Mouse (Mus musculus): ENCODE results near the gene Rps6kb2. TPM values are rescaled to one million over a fixed set of nuclear protein-coding genes. Genes with fewer than 3 reads are reported as not detected.

Rps6kb2 gene
- polyA plus RNA-seq, 1 experiment from 2014 or later = 68.2 TPM

DNA sequence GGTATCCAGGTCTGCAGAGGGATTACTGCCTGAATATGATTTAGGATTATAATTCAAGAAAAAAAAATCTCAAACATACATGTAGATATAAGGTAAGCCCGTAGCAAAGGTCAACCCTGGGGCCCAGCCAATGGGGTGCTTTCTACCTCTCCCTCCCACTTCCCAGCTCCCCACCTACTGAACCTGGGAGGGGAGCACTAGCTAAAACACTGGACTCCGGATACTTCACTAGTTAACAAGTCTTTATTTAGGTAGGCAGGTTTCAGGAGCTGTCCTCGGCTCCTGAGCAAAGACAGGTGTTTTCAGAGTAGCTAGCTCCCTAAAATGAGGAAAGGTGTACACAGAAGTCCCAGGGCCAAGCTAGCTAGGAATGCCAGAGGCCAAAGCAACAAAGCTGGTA lies 946 bp upstream of the Rps6kb2 start:
- Histone ChIP-seq H3K4me2 (replicated peaks) (no peak overlapping the region; the same call in 1 of the 2 replicates), H3K4me3 (no peak overlapping the region), H3K36me3 (peaks cover 23% of the 10 kb centered on the region), H3K9ac (no peak overlapping the region), H3K9me3 (replicated peaks) (no peaks in the 10 kb centered on the region), H3K4me1 (peaks cover 10% of the 10 kb centered on the region), H3K27me3 (no peaks in the 10 kb centered on the region), H3K27ac (0 out of 2 replicates have a peak overlapping the region, but pooled peaks have one; percentile 79)
- no peak for ATAC-seq (ENCODE audit: low FRiP score)
- 87% methylated on average over 3 of the region's 3 CpGs for WGBS

DNA sequence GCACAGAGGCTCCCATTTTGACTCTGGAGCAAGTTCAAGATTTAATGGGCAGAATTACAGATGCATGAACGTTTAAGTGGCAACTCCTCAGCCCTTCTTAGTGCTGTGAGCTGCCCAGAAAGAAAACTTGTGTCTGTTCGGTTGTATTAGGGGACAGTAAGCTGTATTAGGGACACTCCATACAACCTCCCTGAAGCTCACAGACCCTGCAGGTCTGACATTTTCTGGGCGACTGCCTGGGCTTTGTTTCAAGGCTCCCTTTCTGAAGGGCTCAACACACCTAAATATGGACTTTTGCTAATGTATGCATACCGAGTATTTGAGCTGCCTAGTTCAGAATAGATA lies 361 bp upstream of the Rps6kb2 start:
- WGBS = 37% methylated on average over 4 of the region's 4 CpGs
- peak; percentile 28 for ATAC-seq (ENCODE audit: low FRiP score)
- Histone ChIP-seq H3K27me3 (no peaks in the 10 kb centered on the region), H3K4me1 (peaks cover 10% of the 10 kb centered on the region), H3K36me3 (peaks cover 29% of the 10 kb centered on the region), H3K9ac (peak overlapping the region; percentile 61), H3K4me2 (replicated peaks) (peak overlapping the region; percentile 85), H3K4me3 (peak overlapping the region; percentile 59), H3K27ac (peak overlapping the region; percentile 79), H3K9me3 (replicated peaks) (no peaks in the 10 kb centered on the region)

DNA sequence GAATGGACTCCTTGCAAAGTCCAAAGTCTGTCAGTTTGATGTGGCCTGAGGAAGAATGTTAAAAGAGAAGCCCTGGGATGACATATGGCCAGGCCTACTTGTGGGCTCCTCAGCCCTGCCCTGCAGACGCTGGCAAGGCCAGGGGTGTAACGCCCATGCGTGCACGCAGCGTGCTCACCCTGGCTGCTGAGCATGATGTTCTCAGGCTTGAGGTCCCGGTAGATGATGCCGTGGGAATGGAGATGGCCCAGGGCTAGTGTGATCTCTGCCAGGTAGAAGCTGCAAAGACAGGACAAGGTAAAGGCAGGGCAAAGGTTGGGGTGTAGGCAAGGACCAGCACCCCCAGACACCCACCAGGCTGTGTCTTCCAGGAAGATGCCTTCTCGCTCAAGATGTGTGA lies 4.1 kb downstream of the Rps6kb2 start:
- 97% methylated on average over 8 of the region's 8 CpGs for WGBS
- H3K4me3 ChIP-seq = no peak overlapping the region
- H3K4me2 ChIP-seq (replicated peaks) = no peak overlapping the region
- no peaks in the 10 kb centered on the region for H3K9me3 ChIP-seq (replicated peaks)
- ATAC-seq (ENCODE audit: low FRiP score) = no peak
- no peaks in the 10 kb centered on the region for H3K27me3 ChIP-seq
- H3K36me3 ChIP-seq = peaks cover 60% of the 10 kb centered on the region
- H3K9ac ChIP-seq = no peak overlapping the region
- peaks cover 13% of the 10 kb centered on the region for H3K4me1 ChIP-seq
- no peak overlapping the region for H3K27ac ChIP-seq

DNA sequence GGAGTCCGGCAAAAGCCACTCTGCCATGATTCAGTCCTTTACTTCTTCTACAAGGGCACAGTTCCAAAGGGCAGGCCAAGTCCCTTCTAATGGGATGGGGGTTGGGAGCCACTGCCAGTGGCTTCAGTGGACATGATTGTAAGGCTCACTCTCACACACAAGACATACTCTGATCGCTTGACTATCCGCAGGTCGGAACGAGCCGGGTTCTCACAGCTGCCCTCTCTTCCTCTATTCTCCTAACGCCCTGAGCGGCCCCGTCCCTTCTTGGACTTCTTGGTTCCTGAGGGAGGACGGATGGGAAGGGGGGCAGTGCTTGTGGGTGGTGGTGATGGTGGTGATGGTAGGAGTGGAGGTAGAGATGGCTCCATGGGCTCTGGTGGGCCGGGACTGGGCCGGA lies 6.4 kb downstream of the Rps6kb2 start:
- Histone ChIP-seq H3K27me3 (no peaks in the 10 kb centered on the region), H3K4me3 (no peak overlapping the region), H3K4me1 (peaks cover 3% of the 10 kb centered on the region; the same call in 1 of the 2 replicates), H3K36me3 (peaks cover 71% of the 10 kb centered on the region), H3K9me3 (replicated peaks) (no peaks in the 10 kb centered on the region), H3K4me2 (replicated peaks) (no peak overlapping the region), H3K27ac (no peak overlapping the region), H3K9ac (no peak overlapping the region)
- WGBS = 87% methylated on average over 12 of the region's 12 CpGs
- ATAC-seq (ENCODE audit: low FRiP score) = no peak

DNA sequence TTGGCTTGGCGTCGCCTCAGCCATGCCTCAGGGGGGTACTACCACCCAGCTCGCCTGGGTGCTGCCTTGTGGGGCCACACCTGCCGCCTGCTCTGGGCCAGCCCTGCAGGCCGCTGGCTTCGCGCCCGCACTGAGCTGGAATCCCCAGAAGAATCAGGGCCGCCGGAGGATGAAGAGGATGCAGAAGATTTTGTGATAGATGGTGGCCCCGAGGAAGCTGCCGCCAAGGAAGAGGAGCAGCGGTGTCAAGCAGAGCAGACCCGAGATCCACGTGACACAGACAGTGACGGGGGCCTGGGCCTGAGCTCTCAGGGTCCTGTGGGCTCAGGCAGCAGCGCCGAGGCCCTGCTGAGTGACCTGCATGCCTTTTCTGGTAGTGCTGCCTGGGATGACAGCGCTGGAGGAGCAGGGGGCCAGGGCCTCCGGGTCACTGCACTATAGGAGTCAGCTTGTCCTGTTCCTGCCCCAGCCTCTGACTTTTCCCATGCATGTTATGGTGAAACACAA lies 7.0 kb downstream of the Rps6kb2 start:
- Histone ChIP-seq H3K9me3 (replicated peaks) (no peaks in the 10 kb centered on the region), H3K36me3 (peaks cover 71% of the 10 kb centered on the region), H3K4me3 (no peak overlapping the region), H3K9ac (no peak overlapping the region), H3K27ac (peak overlapping the region; percentile 60), H3K27me3 (no peaks in the 10 kb centered on the region), H3K4me1 (peaks cover 3% of the 10 kb centered on the region; the same call in 1 of the 2 replicates), H3K4me2 (replicated peaks) (no peak overlapping the region)
- no peak for ATAC-seq (ENCODE audit: low FRiP score)
- 69% methylated on average over 20 of the region's 20 CpGs for WGBS

DNA sequence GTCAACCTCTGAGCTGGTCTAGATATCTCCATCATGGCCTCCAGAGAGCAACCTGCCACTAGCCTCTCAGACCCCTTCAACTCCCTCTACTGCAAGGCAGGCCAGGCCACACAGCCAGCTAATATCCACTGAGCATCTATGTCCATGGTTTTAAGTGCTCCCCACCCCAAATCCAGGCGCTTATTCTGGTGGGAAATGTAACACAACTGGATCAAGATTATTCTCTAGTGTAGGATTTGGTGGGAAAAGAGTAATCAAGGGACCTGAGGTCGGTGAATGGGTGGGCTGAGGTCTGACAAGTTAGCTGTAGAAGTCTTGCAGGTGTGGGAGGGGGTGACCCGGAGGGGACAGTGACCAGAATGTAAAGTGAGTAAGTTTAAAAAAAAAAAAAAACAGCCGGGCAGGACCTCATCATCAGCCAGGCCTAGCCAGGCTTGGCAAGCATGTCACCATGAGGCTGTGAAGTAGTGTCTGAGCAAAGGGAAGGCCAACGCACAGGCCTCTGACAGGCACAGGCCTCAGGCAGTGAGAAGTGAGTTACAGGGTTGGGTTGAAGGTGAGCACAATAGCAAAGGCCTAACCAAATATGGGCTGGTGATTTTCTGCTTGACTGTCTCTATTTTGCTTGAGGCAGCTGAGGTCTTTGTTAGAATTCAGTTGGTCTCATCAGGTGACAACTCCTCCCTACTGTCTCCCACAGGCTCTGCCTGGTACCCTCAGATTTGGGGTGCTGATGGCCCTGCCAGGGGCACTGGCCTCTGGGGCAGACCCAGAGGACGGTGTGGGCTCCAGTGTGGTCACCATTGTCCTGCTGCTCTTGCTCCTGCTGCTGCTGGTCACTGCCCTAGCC lies 7.7 kb downstream of the Rps6kb2 start:
- no peaks in the 10 kb centered on the region for H3K27me3 ChIP-seq
- no peak overlapping the region for H3K4me3 ChIP-seq
- H3K9me3 ChIP-seq (replicated peaks) = no peaks in the 10 kb centered on the region
- H3K27ac ChIP-seq = peak overlapping the region; percentile 60
- ATAC-seq (ENCODE audit: low FRiP score) = no peak
- no peak overlapping the region for H3K9ac ChIP-seq
- H3K4me1 ChIP-seq = peaks cover 5% of the 10 kb centered on the region; the same call in 1 of the 2 replicates
- 68% methylated on average over 6 of the region's 6 CpGs for WGBS
- H3K4me2 ChIP-seq (replicated peaks) = no peak overlapping the region
- H3K36me3 ChIP-seq = peaks cover 71% of the 10 kb centered on the region

DNA sequence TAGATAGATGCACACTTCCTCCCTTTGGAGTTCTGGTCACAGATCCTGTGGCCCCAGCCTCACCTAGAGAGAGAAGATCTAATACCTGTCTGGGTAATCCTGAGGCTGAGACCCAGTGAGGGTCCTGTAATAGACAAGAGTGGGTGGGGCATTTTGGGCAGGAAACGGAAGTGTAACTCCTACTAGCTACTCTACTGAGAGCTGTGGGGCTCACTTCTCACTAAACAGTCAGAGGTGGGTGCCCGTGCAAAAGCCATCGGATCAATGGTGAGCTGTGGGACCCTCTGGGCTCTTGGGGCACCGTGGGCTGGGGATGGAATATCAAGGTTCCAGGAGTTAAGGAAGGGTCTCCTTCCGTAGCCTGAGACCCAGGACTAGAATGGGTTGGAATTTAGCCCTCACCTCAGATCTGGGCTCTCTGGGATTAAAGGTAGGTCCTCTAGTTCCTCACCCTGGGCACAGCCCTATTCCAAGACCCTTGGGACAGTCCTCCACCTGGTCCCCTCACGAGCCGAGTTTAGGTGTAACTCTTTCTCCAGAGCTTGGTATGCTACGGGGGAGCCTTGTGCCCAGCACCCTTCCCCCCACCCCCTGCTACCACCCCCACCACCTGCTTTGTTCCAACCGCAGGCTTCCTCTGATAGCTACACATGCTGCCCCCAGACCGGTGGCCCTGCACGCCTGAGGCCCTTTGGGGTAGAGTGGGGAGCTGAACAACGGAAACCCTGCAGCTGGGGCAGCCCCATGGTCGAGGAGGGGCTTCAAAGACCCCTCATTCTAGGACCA lies 8.5 kb downstream of the Rps6kb2 start:
- H3K36me3 ChIP-seq = peaks cover 71% of the 10 kb centered on the region
- H3K4me1 ChIP-seq = peaks cover 12% of the 10 kb centered on the region
- no peak overlapping the region for H3K9ac ChIP-seq

DNA sequence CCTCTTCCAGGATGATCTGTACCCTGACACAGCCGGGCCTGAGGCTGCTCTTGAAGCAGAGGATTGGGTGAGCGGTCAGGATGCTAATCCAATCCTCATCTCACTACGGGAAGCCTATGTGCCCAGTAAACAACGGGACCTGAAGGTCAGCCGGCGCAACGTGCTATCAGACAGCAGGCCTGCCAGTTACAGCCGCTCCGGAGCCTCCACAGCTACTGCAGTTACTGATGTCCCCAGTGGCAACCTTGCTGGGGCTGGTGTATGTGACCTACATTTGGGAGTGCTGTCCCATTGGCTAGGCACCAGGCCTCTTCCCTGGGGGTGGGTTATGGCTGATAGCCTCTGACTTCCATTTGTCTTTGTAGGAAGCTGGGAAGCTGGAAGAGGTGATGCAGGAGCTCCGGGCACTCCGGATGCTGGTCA lies 9.9 kb downstream of the Rps6kb2 start, which contains the start of gene Ptprcap:
TSS of gene Ptprcap (plus strand) at position 373 of the 423 bp plus-strand sequence.
- H3K27me3 ChIP-seq = no peaks in the 10 kb centered on the region
- H3K36me3 ChIP-seq = peaks cover 57% of the 10 kb centered on the region
- WGBS = 72% methylated on average over 11 of the region's 11 CpGs
- no peak within 1 kb of the TSS for H3K4me3 ChIP-seq
- ATAC-seq (ENCODE audit: low FRiP score) = no peak
- no peak within 1 kb of the TSS; the same call in 1 of the 2 replicates for H3K27ac ChIP-seq
- no peak within 1 kb of the TSS for H3K4me2 ChIP-seq (replicated peaks)
- no peaks in the 10 kb centered on the region for H3K9me3 ChIP-seq (replicated peaks)
- no peak within 1 kb of the TSS for H3K9ac ChIP-seq
- peaks cover 20% of the 10 kb centered on the region for H3K4me1 ChIP-seq

More for the DNA sequence above, 8.5 kb downstream of the Rps6kb2 start:
- no peak overlapping the region for H3K4me2 ChIP-seq (replicated peaks)
- no peak for ATAC-seq (ENCODE audit: low FRiP score)
- no peaks in the 10 kb centered on the region for H3K27me3 ChIP-seq
- H3K9me3 ChIP-seq (replicated peaks) = no peaks in the 10 kb centered on the region
- no peak overlapping the region for H3K4me3 ChIP-seq
- no peak overlapping the region for H3K27ac ChIP-seq
- 81% methylated on average over 13 of the region's 13 CpGs for WGBS

DNA sequence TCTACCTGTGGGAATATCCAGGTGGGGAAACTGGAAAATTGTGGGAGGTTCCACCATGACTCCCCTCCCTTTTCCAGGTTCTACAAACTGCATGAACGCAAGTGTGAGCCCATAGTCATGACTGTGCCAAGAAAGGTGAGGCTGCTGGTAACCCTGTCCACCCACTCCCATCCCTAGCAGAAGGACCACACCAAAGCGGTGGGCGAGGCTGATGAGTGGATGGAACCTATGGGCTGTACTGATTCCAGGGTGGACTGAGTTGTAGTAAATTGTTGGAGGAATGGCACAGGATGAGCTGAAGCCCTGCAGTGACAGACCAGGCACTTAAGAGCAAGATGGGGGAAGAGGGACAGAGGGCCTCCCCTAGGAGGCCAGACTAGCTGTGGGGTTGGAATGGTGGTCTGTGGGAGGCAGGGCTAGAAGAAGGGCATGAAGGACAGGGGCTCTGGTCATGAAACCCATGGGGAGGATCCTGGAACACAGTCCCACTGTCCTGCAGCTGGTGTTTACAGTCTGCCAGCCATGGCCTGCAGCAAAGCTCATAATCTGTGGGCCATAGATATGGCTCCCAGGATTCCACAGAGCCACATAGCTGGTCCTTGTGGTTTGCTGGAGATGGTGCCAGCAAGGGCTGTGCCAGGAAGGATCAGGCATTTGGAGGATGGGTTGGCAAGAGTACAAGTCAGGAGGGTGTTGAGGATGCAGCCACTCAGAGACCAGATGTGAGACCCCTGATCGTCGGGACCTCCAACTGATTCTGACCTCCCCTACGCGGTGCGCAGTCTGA lies 10.5 kb downstream of the Rps6kb2 start:
- Histone ChIP-seq H3K27me3 (no peaks in the 10 kb centered on the region), H3K36me3 (peaks cover 51% of the 10 kb centered on the region), H3K4me1 (peaks cover 26% of the 10 kb centered on the region), H3K4me2 (replicated peaks) (no peak overlapping the region), H3K9ac (no peak overlapping the region), H3K9me3 (replicated peaks) (no peaks in the 10 kb centered on the region), H3K27ac (no peak overlapping the region), H3K4me3 (no peak overlapping the region)
- 87% methylated on average over 8 of the region's 8 CpGs for WGBS
- no peak for ATAC-seq (ENCODE audit: low FRiP score)

DNA sequence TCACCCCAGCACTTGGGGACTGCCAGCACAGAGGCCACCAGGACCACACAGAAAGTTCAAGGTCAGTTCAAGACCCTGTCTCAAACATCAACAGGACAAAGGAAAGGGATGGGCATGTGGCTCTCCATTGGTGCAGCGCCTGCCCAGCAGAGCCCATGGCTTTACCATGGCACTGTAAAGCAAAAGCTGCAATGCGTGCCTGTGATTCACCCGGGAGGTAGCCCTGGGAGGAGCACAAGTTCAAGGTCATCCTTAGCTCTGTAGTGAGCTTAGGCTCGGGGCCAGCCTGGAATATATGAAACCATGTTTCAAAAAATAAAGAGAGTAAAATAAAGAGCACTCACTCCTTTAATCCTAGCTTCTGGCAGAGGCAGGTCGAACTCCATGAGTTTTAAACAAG lies 11.3 kb downstream of the Rps6kb2 start:
- peaks cover 44% of the 10 kb centered on the region for H3K36me3 ChIP-seq
- WGBS = 88% methylated on average over 5 of the region's 5 CpGs
- no peak overlapping the region for H3K27ac ChIP-seq

DNA sequence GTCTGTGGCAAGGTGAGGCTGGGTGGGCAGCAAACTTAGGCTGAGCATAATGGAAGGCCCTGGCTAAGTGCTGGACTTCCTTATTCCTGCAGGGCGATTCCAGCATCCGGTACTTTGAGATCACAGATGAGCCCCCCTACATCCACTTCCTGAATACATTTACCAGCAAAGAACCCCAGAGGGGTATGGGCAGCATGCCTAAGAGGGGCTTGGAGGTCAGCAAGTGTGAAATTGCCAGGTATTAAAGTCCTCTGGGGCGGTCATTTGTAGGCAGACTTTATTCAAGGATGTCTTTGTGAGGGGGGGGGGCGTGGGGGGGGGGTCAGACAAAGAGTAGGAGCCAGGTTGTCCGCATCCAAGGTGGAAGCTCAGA lies 11.7 kb downstream of the Rps6kb2 start:
- ATAC-seq (ENCODE audit: low FRiP score) = no peak
- no peak overlapping the region for H3K4me2 ChIP-seq (replicated peaks)
- H3K27ac ChIP-seq = no peak overlapping the region
- H3K9ac ChIP-seq = no peak overlapping the region
- no peak overlapping the region for H3K4me3 ChIP-seq
- 73% methylated on average over 5 of the region's 5 CpGs for WGBS
- H3K36me3 ChIP-seq = peaks cover 40% of the 10 kb centered on the region
- H3K9me3 ChIP-seq (replicated peaks) = no peaks in the 10 kb centered on the region
- H3K27me3 ChIP-seq = no peaks in the 10 kb centered on the region
- H3K4me1 ChIP-seq = peaks cover 29% of the 10 kb centered on the region

More for the DNA sequence above, 11.3 kb downstream of the Rps6kb2 start:
- Histone ChIP-seq H3K4me1 (peaks cover 29% of the 10 kb centered on the region), H3K9me3 (replicated peaks) (no peaks in the 10 kb centered on the region), H3K4me3 (no peak overlapping the region), H3K9ac (no peak overlapping the region), H3K27me3 (no peaks in the 10 kb centered on the region), H3K4me2 (replicated peaks) (no peak overlapping the region)
- ATAC-seq (ENCODE audit: low FRiP score) = no peak

All from hindbrain, embryonic 12.5 days (tissue).